Mouse (Mus musculus) stomach, postnatal 0 days (tissue): ENCODE measurements around the gene Trp53rkb.

Experiments
- CTCF ChIP-seq: IDR thresholded peaks from 2 replicates; pipeline ENCODE4 v1.5.1; 2016; ENCODE audit warnings: antibody characterized with exemption, low read depth, mild to moderate bottlenecking, moderate library complexity
- EP300 ChIP-seq: optimal IDR thresholded peaks from 2 replicates; pipeline ENCODE3; 2016; ENCODE audit warnings: antibody characterized with exemption

DNA sequence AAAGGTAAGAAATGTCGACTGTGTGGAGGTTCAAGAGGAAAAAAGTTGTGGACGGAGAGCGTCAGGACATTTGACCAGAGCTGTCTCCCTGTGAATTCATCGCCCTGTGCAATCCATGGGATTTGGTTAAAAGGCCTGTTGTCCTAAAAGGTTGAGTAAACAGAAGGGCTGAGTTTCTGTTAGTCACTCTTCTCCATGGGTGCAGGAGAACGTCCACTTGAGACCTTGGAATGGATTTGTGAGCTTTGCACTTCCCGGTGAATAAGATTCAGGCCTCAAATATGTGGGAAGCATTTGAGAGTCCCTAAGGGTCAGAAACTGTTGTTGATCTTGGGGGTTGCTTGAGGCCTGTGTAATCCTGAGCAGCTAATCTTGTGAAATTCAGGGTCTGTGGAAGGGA is 14.5 kb downstream of the Trp53rkb start:
- TF ChIP-seq EP300 (no peak), CTCF (no peak)
